Mouse (Mus musculus): ENCODE measurements around the gene Atxn7.

The Atxn7 gene

GRCm38 (mm10) chr14:14110710-14111109 lies 149.5 kb downstream of the Atxn7 start:
- DNase-seq (ENCODE audit: extremely low read depth, low read depth) = no peak

- DNase-seq (ENCODE audit: extremely low read depth, low read depth) = peak; percentile 65
These were observed 159.2 kb downstream of the Atxn7 start, which contains the start of gene Psmd6 for GRCm38 (mm10) chr14:14120230-14121096. Gene Psmd6 (minus strand): TSS chr14:14120984.
